Mouse (Mus musculus) hindbrain, embryonic 15.5 days (tissue): ENCODE results near the gene Dchs1. TPM values are rescaled to one million over a fixed set of nuclear protein-coding genes. Genes with fewer than 3 reads are reported as not detected.

Source experiments
- ATAC-seq: fragments of 200-750 bp; cut with Nextera tagmentation; 2 replicates; pipeline ENCODE4 v1.8.0; 2017; ENCODE audit warnings: low read depth, moderate number of reproducible peaks, moderate TSS enrichment; ENCODE audit not compliant: low FRiP score
- H3K27ac ChIP-seq: fragments of 300-500 bp; sonication (generic); replicated peaks from 2 replicates; pipeline ENCODE4 v1.5.1; 2015; ENCODE audit warnings: mild to moderate bottlenecking, inconsistent platforms
- H3K27me3 ChIP-seq: fragments of 300-500 bp; sonication (generic); 2 replicates; pipeline ENCODE4 v1.6.1; 2015; ENCODE audit warnings: control low read depth, inconsistent platforms
- H3K36me3 ChIP-seq: fragments of 300-500 bp; sonication (generic); 2 replicates; pipeline ENCODE4 v1.6.1; 2015; ENCODE audit warnings: control low read depth, inconsistent platforms
- H3K4me1 ChIP-seq: fragments of 300-500 bp; sonication (generic); replicated peaks from 2 replicates; pipeline ENCODE4 v1.6.1; 2015; ENCODE audit warnings: control low read depth, inconsistent platforms
- H3K4me2 ChIP-seq: fragments of 300-500 bp; sonication (generic); 2 replicates; pipeline ENCODE4 v1.6.1; 2015; ENCODE audit warnings: moderate library complexity, mild to moderate bottlenecking, inconsistent platforms
- H3K4me3 ChIP-seq: fragments of 300-500 bp; sonication (generic); 2 replicates; pipeline ENCODE4 v1.5.1; 2015; ENCODE audit warnings: mild to moderate bottlenecking, inconsistent platforms
- H3K9ac ChIP-seq: fragments of 300-500 bp; sonication (generic); 2 replicates; pipeline ENCODE4 v1.6.1; 2015; ENCODE audit warnings: inconsistent platforms
- H3K9me3 ChIP-seq: fragments of 300-500 bp; sonication (generic); 2 replicates; pipeline ENCODE4 v1.6.1; 2016; ENCODE audit warnings: control low read depth, inconsistent platforms
- WGBS: fragments of 180-500 bp; shearing (Covaris S2); methylation state at CpG from one replicate; pipeline ENCODE4 v1.1.7; 2015; 5-methylcytosine and 5-hydroxymethylcytosine counted together
- polyA plus RNA-seq: library from polyadenylated mRNA; unstranded; fragments of >200 nt; fragmentation: Nextera tagmentation; extraction: Ambion mirVana; gene quantifications from 2 replicates; pipeline ENCODE4 v1.2.1, GENCODE M21; 2015

The Dchs1 gene
- polyA plus RNA-seq, 1 experiment from 2014 or later: 14.3 TPM

DNA sequence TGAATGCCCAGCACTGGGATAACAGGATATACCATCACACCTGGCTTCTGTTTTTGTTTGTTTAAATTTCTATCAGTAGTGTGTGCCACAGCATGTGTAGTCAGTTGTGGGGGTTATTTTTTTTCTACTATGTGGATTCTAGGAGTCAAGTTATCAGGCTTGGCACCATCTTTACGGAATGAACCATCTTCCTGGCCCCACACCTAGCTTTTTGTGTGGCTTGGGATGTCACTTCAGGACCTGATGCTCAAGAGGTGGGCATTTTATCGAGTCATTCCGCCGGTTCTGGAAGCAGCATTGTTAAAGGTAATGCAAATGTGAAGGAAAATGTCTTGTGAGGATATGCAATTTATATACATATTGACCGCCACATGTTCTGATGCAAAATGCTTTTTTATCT lies 18.7 kb upstream of the Dchs1 start:
- Histone ChIP-seq H3K4me3 (no peak overlapping the region), H3K36me3 (peaks cover 8% of the 10 kb centered on the region), H3K27me3 (no peaks in the 10 kb centered on the region), H3K9me3 (no peaks in the 10 kb centered on the region), H3K27ac (no peak overlapping the region), H3K9ac (no peak overlapping the region), H3K4me2 (no peak overlapping the region), H3K4me1 (peaks cover 12% of the 10 kb centered on the region)
- ATAC-seq: no peak
- WGBS: 79% methylated on average over 5 of the region's 5 CpGs

DNA sequence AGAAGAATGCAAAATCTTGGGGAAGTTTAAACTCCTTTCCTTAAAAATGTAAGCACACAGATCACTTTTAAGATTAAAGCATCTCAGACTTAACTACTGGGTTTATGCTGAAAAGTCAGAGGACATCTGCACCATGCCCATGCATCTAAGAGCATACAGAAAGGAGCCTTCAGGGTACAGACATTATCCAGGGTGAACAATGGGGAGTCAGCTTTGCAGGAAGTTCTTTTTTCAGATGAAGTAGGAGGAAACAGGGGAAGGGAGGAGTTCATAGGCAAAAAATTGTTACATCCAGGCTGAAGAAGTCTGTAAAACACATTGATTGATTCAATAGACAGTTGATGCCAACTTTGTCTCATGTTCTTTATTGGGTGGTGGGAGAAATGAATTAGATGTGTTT lies 16.0 kb upstream of the Dchs1 start:
- H3K9ac ChIP-seq: no peak overlapping the region
- no peak for ATAC-seq
- H3K4me1 ChIP-seq: no peaks in the 10 kb centered on the region
- H3K27ac ChIP-seq: no peak overlapping the region
- no peaks in the 10 kb centered on the region for H3K36me3 ChIP-seq
- no peak overlapping the region for H3K4me3 ChIP-seq
- H3K27me3 ChIP-seq: no peaks in the 10 kb centered on the region
- H3K4me2 ChIP-seq: no peak overlapping the region
- H3K9me3 ChIP-seq: no peaks in the 10 kb centered on the region

DNA sequence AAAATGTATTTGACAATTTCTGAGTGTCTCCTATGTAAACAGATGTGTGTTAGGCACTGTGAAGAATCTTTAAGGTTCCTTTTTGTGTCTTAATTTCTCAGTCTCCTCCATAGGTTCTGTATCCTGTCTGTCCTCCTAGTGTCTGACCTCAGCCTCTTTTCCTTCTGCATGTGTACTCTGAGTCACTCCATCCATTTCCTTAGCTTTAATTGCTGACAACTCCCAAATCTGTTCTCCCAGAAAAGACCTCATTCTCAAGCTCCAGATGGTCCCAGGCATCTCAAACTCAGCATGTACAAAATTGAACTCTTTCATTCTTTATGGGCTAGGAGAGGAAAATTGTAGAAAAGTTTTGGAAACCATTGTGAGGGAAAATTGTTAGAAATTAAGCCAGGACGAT lies 15.3 kb upstream of the Dchs1 start:
- no peaks in the 10 kb centered on the region for H3K36me3 ChIP-seq
- no peaks in the 10 kb centered on the region for H3K9me3 ChIP-seq
- 57% methylated on average over 1 of the region's 1 CpGs for WGBS
- H3K27ac ChIP-seq: no peak overlapping the region
- H3K9ac ChIP-seq: no peak overlapping the region
- H3K4me3 ChIP-seq: no peak overlapping the region
- H3K27me3 ChIP-seq: no peaks in the 10 kb centered on the region
- ATAC-seq: no peak
- H3K4me1 ChIP-seq: no peaks in the 10 kb centered on the region
- H3K4me2 ChIP-seq: no peak overlapping the region

DNA sequence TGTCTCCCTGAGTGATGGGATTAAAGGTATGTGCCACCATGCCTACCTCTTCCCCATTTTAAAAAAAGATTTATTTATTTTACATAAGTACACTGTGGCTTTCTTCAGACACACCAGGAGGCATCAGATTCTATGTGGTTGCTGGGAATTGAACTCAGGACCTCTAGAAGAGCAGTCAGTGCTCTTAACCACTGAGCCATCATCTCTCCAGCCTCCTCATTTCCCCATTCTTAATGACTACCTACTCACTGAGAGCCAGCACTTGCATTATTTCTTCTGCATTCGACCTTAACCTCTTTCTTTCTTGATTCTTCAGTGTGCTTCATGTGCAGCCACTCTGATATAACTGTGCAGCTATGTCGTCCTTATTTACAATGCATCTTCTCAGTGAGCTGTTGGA lies 14.9 kb upstream of the Dchs1 start:
- 51% methylated on average over 2 of the region's 2 CpGs for WGBS
- Histone ChIP-seq H3K4me3 (no peak overlapping the region), H3K4me2 (no peak overlapping the region), H3K36me3 (no peaks in the 10 kb centered on the region), H3K4me1 (no peaks in the 10 kb centered on the region), H3K9ac (no peak overlapping the region), H3K27me3 (no peaks in the 10 kb centered on the region), H3K9me3 (no peaks in the 10 kb centered on the region), H3K27ac (no peak overlapping the region)
- ATAC-seq: no peak

DNA sequence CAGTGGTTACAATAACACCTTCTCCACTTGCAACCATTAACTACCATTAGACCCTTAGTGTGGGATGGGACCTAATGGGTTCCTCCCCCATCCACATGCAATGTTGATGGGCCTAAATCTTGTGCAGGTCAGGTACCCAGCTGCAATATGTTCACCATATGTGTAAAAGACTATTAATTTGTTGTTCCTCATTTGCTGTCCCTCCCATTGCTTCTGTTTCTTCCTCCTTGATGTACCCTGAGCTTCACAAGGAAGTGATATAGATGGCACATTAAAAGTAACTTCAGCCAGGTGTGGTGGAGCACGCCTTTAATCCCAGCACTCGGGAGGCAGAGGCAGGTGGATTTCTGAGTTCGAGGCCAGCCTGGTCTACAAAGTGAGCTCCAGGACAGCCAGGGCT lies 9.5 kb upstream of the Dchs1 start:
- no peaks in the 10 kb centered on the region for H3K9me3 ChIP-seq
- H3K4me2 ChIP-seq: no peak overlapping the region
- no peak for ATAC-seq
- no peaks in the 10 kb centered on the region for H3K36me3 ChIP-seq
- H3K4me1 ChIP-seq: no peaks in the 10 kb centered on the region
- 92% methylated on average over 3 of the region's 3 CpGs for WGBS
- H3K27me3 ChIP-seq: no peaks in the 10 kb centered on the region
- no peak overlapping the region for H3K9ac ChIP-seq
- H3K27ac ChIP-seq: no peak overlapping the region
- no peak overlapping the region for H3K4me3 ChIP-seq

DNA sequence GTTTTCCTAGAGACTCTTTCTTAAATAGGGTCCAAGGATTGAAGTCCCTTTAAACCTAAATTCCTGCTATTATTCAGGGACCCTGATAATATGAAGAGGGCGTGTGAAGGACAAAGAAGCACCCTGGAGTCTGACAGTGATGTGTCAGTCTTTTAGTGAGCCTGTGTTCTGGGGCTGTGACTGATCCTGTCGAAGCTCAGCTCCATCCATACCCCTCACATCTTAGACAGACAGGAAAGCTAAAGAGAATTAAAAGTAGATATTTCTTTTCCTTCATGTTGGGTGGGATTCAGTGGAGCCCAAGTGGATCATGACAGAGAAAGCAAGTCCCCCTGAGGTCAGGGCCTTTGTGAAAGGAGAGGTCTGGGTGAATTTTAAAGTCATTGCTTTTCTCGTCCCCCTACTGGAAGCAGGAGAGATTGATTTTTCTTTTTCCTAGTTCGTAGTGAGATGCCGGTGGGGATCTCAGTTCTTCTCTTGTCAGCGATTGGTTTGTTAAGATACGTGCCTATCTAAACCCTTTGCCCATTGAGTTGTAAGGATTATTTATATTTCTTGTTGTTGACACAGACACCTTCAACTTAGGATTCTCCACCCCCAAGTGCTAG lies 8.4 kb upstream of the Dchs1 start:
- Histone ChIP-seq H3K9ac (no peak overlapping the region), H3K9me3 (no peaks in the 10 kb centered on the region), H3K27ac (no peak overlapping the region), H3K4me3 (no peak overlapping the region), H3K27me3 (no peaks in the 10 kb centered on the region), H3K36me3 (no peaks in the 10 kb centered on the region), H3K4me1 (no peaks in the 10 kb centered on the region), H3K4me2 (no peak overlapping the region)
- 13% methylated on average over 7 of the region's 7 CpGs for WGBS
- ATAC-seq: peak; percentile 28; the same call in 1 of the 2 replicates

DNA sequence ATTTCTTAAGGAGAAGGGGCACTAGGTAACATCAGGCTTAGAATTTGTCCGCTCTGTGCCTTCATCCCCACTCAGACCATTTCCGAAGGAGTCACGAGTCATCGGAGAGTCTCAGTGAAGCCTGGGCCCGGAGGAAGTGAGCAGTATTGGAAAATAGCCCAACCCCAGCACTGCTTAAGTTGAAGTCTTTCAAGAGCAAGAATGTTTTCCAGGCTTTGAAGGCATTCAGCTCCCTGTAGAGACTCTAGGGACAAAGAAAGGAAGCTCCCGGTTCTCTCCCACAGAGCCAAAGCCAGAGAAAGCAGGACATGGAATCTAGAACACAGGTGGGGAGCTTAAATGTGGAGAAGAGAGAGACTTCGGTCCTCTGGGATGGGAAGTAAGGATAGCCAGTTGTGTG lies 6.2 kb upstream of the Dchs1 start:
- Histone ChIP-seq H3K9me3 (no peaks in the 10 kb centered on the region), H3K9ac (no peak overlapping the region), H3K4me1 (peaks cover 5% of the 10 kb centered on the region), H3K27me3 (no peaks in the 10 kb centered on the region), H3K36me3 (no peaks in the 10 kb centered on the region), H3K4me3 (no peak overlapping the region), H3K4me2 (no peak overlapping the region), H3K27ac (no peak overlapping the region)
- ATAC-seq: no peak
- WGBS: 76% methylated on average over 7 of the region's 7 CpGs

DNA sequence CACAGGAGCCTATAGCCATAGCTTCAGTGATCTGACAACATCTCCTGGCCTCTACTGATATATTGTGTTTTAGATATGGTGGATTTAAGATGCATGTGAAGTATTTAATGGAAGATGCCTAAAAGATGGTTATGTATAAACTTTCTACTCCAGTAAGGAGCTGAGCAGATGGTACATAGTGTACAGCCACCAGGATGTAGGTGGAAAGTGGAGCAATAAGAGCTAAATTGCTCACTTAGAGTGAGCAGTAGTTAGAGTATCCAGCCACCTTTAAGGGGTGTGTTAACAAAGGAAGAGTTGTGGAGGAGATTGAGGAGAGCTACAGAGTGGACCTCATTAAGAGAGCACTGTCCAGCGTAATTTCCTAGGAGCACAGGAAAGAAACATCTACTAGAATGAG lies 3.7 kb upstream of the Dchs1 start:
- no peak overlapping the region for H3K9ac ChIP-seq
- no peak overlapping the region for H3K4me3 ChIP-seq
- H3K9me3 ChIP-seq: no peaks in the 10 kb centered on the region
- peaks cover 15% of the 10 kb centered on the region for H3K4me1 ChIP-seq
- no peak overlapping the region for H3K27ac ChIP-seq
- 85% methylated on average over 1 of the region's 1 CpGs for WGBS
- ATAC-seq: no peak
- H3K36me3 ChIP-seq: no peaks in the 10 kb centered on the region
- H3K4me2 ChIP-seq: no peak overlapping the region
- no peaks in the 10 kb centered on the region for H3K27me3 ChIP-seq

DNA sequence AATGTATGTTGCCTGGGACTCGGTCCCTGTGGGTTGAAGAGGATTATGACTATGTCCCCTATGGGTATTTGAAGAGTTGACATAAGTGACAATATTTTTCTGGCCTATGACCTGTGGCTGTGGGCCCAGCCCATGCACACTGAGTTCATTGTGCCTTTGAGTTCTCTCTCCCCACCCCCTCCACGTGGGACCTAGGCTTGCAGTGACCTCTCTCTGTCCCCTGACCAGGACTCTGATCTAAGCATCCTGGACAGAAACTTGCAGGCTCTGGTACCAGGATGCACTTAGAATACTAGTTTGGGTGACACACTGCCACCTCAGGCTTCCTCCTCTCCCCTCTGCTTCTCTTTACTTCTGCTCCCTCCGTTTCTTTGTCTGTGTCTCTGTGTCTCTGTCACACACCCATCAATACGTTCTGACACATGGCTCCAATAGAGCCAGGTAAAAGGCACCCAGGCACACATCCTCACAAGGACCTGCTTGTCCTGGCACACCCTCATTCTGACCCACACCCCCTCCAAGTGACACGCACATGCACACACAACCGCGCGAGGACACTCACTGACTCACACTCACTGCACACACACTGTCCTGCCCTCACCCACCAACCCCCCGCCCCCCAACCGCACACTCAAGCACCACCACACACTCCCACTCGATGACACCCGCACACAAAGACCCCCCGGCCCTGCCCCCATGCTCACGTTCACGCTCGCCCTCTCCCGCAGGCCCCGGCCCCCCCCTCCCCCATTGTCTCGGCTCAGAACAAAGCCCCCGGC lies 759 bp downstream of the Dchs1 start:
- peak overlapping the region; percentile 100 for H3K9ac ChIP-seq
- peak overlapping the region; percentile 96 for H3K4me3 ChIP-seq
- peaks cover 55% of the 10 kb centered on the region for H3K4me1 ChIP-seq
- no peaks in the 10 kb centered on the region for H3K27me3 ChIP-seq
- peak; percentile 80 for ATAC-seq
- peaks cover 4% of the 10 kb centered on the region for H3K36me3 ChIP-seq
- 4% methylated on average over 18 of the region's 20 CpGs for WGBS
- H3K9me3 ChIP-seq: no peaks in the 10 kb centered on the region
- peak overlapping the region; percentile 86 for H3K4me2 ChIP-seq
- peak overlapping the region; percentile 99 for H3K27ac ChIP-seq

DNA sequence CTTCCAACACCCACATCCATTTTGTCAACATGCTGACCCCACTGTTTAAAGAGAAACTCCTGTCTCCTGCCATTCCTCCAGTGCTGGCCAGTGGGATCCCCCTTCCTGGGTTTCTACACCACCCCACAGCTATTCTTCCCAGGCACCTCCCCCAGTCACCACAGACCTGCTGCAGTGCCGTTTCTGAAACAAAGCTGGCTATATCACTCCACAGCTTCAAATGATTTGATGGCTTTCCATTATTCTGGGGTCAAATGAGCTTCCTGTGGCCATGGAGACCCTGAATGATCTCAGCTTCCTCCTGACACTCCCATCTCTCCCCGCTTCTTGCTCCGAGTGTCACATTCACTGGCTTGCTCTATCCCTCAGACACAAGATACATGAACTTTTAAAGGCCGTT lies 2.9 kb downstream of the Dchs1 start:
- H3K27ac ChIP-seq: peak overlapping the region; percentile 37
- ATAC-seq: no peak
- peak overlapping the region; percentile 86 for H3K4me2 ChIP-seq
- no peaks in the 10 kb centered on the region for H3K9me3 ChIP-seq
- H3K27me3 ChIP-seq: no peaks in the 10 kb centered on the region
- peak overlapping the region; percentile 34; the same call in 1 of the 2 replicates for H3K9ac ChIP-seq
- H3K36me3 ChIP-seq: peaks cover 24% of the 10 kb centered on the region
- peak overlapping the region; percentile 96 for H3K4me3 ChIP-seq
- H3K4me1 ChIP-seq: peaks cover 63% of the 10 kb centered on the region
- WGBS: 12% methylated on average over 4 of the region's 4 CpGs

DNA sequence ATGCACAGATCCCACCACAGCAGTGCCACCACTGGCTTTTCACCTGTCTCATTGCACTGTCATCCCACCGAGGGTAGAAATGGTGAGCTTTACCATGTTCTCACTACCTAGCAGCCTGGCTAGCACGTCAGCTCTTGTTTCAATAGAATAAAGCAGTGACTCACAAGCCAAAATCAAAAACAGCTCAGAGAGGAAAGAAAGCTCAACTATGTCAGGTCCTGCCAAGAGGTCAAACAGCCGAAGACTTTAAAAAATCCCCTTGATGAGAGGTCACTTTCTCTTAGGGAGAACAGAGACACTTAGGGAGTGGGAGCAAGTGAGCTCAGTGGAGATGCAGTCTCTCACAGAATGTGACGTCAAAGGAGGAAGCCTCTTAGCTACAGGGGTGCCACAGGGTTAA lies 3.6 kb downstream of the Dchs1 start:
- Histone ChIP-seq H3K9ac (no peak overlapping the region), H3K4me1 (peaks cover 67% of the 10 kb centered on the region), H3K4me3 (no peak overlapping the region), H3K27ac (no peak overlapping the region), H3K36me3 (peaks cover 24% of the 10 kb centered on the region), H3K4me2 (peak overlapping the region; percentile 86), H3K27me3 (no peaks in the 10 kb centered on the region), H3K9me3 (no peaks in the 10 kb centered on the region)
- 45% methylated on average over 4 of the region's 4 CpGs for WGBS
- ATAC-seq: no peak

DNA sequence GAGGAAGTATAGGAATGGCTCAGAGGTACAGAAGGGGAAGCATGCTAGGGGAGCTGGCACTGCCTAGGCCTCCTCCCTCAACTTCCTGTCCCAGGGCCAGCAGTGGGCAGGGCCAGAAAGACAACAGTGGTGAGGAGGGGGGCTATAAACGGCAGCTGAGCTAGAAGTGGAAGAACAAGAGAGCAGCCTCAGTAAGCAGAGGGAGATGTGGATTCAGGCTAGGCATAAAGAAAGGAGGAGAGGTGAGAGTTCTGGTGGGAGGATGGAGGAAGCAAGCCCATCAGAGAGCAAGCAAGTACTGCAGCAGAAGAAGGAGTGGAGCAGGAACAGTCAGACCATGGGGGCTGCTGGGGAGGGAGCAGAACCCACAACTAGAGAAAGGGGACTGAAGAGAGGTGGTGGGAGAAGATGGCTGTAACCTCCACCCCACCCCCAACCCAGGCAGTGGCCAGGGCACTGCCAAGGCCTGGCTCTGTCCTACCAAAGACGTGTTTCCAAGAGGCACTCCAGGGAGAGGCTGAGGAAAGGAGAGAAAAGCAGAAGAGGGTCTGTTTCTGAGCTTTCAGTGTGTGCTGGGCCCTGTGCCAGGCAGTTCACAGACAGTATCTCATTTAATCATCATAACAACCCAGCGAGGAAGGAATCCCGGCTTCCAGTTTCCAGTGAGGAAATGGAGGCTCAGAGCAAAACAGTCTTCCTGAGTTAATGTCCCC lies 8.7 kb downstream of the Dchs1 start:
- Histone ChIP-seq H3K4me1 (peaks cover 80% of the 10 kb centered on the region), H3K27me3 (no peaks in the 10 kb centered on the region), H3K9ac (no peak overlapping the region), H3K4me3 (no peak overlapping the region), H3K9me3 (no peaks in the 10 kb centered on the region), H3K4me2 (peak overlapping the region; percentile 27), H3K27ac (peak overlapping the region; percentile 71), H3K36me3 (peaks cover 31% of the 10 kb centered on the region)
- WGBS: 12% methylated on average over 4 of the region's 4 CpGs
- peak; percentile 64 for ATAC-seq
